Mouse (Mus musculus): ENCODE measurements around the gene 4930564D02Rik.
A peak's percentile ranks its signal among the peaks of the same experiment; 100 is the strongest.

4930564D02Rik gene

GRCm38 (mm10) chr3:105066544-105066943 lies at the start of gene 4930564D02Rik:
Gene 4930564D02Rik, plus strand, starts transcription at chr3:105066844.
- no peak for DNase-seq (ENCODE audit: low spot score in 2 of 2)

- no peak for DNase-seq (ENCODE audit: low spot score in 2 of 2)
Measured at GRCm38 (mm10) chr3:105017314-105017713, 49.3 kb upstream of the 4930564D02Rik start.

- no peak for DNase-seq (ENCODE audit: low spot score in 2 of 2)
Measured at GRCm38 (mm10) chr3:105018085-105018782, 48.4 kb upstream of the 4930564D02Rik start.

GRCm38 (mm10) chr3:105018783-105019105 lies 47.9 kb upstream of the 4930564D02Rik start:
- no peak for DNase-seq (ENCODE audit: low spot score in 2 of 2)

- DNase-seq (ENCODE audit: low spot score in 2 of 2): no peak
Measured at GRCm38 (mm10) chr3:105019826-105020692, 46.6 kb upstream of the 4930564D02Rik start.

GRCm38 (mm10) chr3:105023371-105024005 lies 43.2 kb upstream of the 4930564D02Rik start:
- DNase-seq (ENCODE audit: low spot score in 2 of 2): no peak

GRCm38 (mm10) chr3:105036281-105036847 lies 30.3 kb upstream of the 4930564D02Rik start:
- DNase-seq (ENCODE audit: low spot score in 2 of 2): no peak

- DNase-seq (ENCODE audit: low spot score in 2 of 2): no peak
Measured at GRCm38 (mm10) chr3:105037240-105037770, 29.3 kb upstream of the 4930564D02Rik start.

- DNase-seq (ENCODE audit: low spot score in 2 of 2): no peak
Measured at GRCm38 (mm10) chr3:105040002-105040401, 26.6 kb upstream of the 4930564D02Rik start.

GRCm38 (mm10) chr3:105040983-105041625 lies 25.5 kb upstream of the 4930564D02Rik start:
- DNase-seq (ENCODE audit: low spot score in 2 of 2): no peak

GRCm38 (mm10) chr3:105043746-105044145 lies 22.9 kb upstream of the 4930564D02Rik start:
- DNase-seq (ENCODE audit: low spot score in 2 of 2): no peak

- no peak for DNase-seq (ENCODE audit: low spot score in 2 of 2)
Measured at GRCm38 (mm10) chr3:105046870-105047269, 19.8 kb upstream of the 4930564D02Rik start.

GRCm38 (mm10) chr3:105047616-105048015 lies 19.0 kb upstream of the 4930564D02Rik start:
- no peak for DNase-seq (ENCODE audit: low spot score in 2 of 2)

- no peak for DNase-seq (ENCODE audit: low spot score in 2 of 2)
Measured at GRCm38 (mm10) chr3:105049848-105050247, 16.8 kb upstream of the 4930564D02Rik start.

- no peak for DNase-seq (ENCODE audit: low spot score in 2 of 2)
Measured at GRCm38 (mm10) chr3:105051103-105051502, 15.5 kb upstream of the 4930564D02Rik start.

GRCm38 (mm10) chr3:105052171-105052936 lies 14.3 kb upstream of the 4930564D02Rik start:
- DNase-seq (ENCODE audit: low spot score in 2 of 2): no peak

GRCm38 (mm10) chr3:105052937-105053697 lies 13.5 kb upstream of the 4930564D02Rik start, which contains the start of gene Cttnbp2nl:
Gene Cttnbp2nl, minus strand, starts transcription at chr3:105053146.
- peak; percentile 76 to 86 for DNase-seq (ENCODE audit: low spot score in 2 of 2)

GRCm38 (mm10) chr3:105053698-105054001 lies 13.0 kb upstream of the 4930564D02Rik start:
- no peak for DNase-seq (ENCODE audit: low spot score in 2 of 2)

GRCm38 (mm10) chr3:105054952-105055351 lies 11.7 kb upstream of the 4930564D02Rik start:
- no peak for DNase-seq (ENCODE audit: low spot score in 2 of 2)

GRCm38 (mm10) chr3:105055666-105056065 lies 11.0 kb upstream of the 4930564D02Rik start:
- DNase-seq (ENCODE audit: low spot score in 2 of 2): no peak
